Mouse (Mus musculus): Measurements from ENCODE around the gene Use1. TPM values are rescaled to one million over a fixed set of nuclear protein-coding genes. Genes with fewer than 3 reads are reported as not detected.

The Use1 gene
- polyA plus RNA-seq, 1 experiment from 2014 or later, result 78.0 TPM

DNA sequence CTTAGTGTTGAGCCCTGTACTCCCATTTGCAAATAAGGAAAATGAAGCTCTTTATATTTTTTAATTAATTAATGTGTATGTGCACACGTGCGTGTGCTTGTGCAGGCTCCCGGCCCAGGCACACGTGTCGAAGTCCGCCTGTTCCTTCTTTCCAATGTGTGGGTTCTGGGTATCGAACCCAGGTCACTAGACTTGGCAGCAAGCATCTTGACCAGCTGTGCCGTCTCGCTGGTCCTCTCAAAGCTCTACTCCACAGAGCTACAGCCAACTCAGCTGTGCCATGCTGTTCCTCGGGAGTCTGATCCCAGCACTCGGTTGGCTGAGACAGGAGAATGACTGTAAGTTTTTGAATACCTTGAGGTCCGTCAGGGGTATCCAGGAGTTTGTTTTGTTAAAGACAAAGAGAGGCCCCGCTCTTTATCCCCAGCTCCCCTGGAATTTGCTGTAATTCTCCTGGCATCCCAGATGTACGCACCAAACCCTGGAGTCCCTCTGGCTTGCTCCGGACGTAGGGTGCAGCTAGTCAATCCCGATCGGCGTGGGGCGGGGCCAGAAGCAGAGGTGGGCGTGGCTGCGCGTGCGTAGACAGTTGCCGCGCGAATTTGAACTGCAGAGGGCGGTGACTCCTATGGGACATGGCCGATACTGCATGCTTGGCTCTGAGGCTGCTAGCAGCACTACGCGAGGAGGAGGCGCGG is 38.9 kb downstream of the Use1 start, which contains the start of gene Ankle1:
TSS of gene Ankle1 (plus strand) at position 610 of the 698 bp plus-strand sequence.
- H3K36me3 ChIP-seq (replicated peaks; ENCODE audit: control insufficient read depth, insufficient read depth, low read depth, low read length), result peaks cover 4% of the 10 kb centered on the region
- 15% methylated on average over 33 of the region's 33 CpGs for WGBS
- H3K9me3 ChIP-seq (replicated peaks; ENCODE audit: control insufficient read depth, low read length), result no peaks in the 10 kb centered on the region

GRCm38 (mm10) chr8:71406099-71407015 is 39.7 kb downstream of the Use1 start:
- Histone ChIP-seq H3K36me3 (replicated peaks; ENCODE audit: control insufficient read depth, insufficient read depth, low read depth, low read length) (peaks cover 4% of the 10 kb centered on the region), H3K9me3 (replicated peaks; ENCODE audit: control insufficient read depth, low read length) (no peaks in the 10 kb centered on the region), H3K4me3 (ENCODE audit: low read depth, low read length) (peak overlapping the region; percentile 62), H3K9ac (replicated peaks; ENCODE audit: low read length) (peak overlapping the region; percentile 77), H3K4me1 (ENCODE audit: control insufficient read depth, insufficient read depth, low read length) (0 out of 2 replicates have a peak, but pooled peaks cover 5% of the 10 kb centered on the region), H3K4me2 (ENCODE audit: low read depth, low read length) (peak overlapping the region; percentile 94), H3K27me3 (ENCODE audit: control insufficient read depth, insufficient read depth, low read length) (no peaks in the 10 kb centered on the region), H3K27ac (replicated peaks; ENCODE audit: low read depth, low read length) (no peak overlapping the region; the same call in 1 of the 2 replicates)
- peak; percentile 84 for ATAC-seq (replicated peaks; ENCODE audit: insufficient number of reproducible peaks, low FRiP score, low TSS enrichment, low read depth)
- WGBS, result 1% methylated on average over 55 of the region's 55 CpGs
- DNase-seq (ENCODE audit: low spot score), result peak; percentile 81

More for the DNA sequence above, 38.9 kb downstream of the Use1 start, which contains the start of gene Ankle1:
- Histone ChIP-seq H3K27me3 (ENCODE audit: control insufficient read depth, insufficient read depth, low read length) (no peaks in the 10 kb centered on the region), H3K27ac (replicated peaks; ENCODE audit: low read depth, low read length) (peak within 1 kb of the TSS; percentile 52), H3K4me1 (ENCODE audit: control insufficient read depth, insufficient read depth, low read length) (0 out of 2 replicates have a peak, but pooled peaks cover 5% of the 10 kb centered on the region), H3K4me2 (ENCODE audit: low read depth, low read length) (peak within 1 kb of the TSS; percentile 94), H3K9ac (replicated peaks; ENCODE audit: low read length) (peak within 1 kb of the TSS; percentile 77), H3K4me3 (ENCODE audit: low read depth, low read length) (peak within 1 kb of the TSS; percentile 62)
- ATAC-seq (replicated peaks; ENCODE audit: insufficient number of reproducible peaks, low FRiP score, low TSS enrichment, low read depth) (peak; percentile 81), DNase-seq (ENCODE audit: low spot score) (peak; percentile 96)

DNA sequence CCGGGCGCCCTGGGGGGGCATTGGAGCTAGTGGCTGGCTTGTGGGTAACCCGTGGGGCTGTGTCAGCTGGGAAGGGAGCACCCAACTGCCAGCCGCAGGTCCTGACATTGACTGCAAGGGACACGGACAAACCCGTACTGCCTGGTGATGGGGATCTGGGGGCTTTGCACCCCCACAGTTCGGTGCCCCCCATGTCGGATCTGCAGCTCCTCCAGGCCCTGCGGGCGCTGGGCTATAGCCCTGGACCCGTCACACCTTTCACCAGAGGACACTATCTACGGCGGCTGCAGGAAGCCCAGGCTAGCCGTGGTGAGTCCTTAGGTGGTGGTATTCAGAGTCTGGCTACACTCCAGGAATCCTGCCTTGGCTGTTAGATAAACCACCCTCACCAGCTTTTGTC is 40.8 kb downstream of the Use1 start:
- WGBS, result 92% methylated on average over 14 of the region's 14 CpGs
- H3K4me2 ChIP-seq (ENCODE audit: low read depth, low read length), result no peak overlapping the region

DNA sequence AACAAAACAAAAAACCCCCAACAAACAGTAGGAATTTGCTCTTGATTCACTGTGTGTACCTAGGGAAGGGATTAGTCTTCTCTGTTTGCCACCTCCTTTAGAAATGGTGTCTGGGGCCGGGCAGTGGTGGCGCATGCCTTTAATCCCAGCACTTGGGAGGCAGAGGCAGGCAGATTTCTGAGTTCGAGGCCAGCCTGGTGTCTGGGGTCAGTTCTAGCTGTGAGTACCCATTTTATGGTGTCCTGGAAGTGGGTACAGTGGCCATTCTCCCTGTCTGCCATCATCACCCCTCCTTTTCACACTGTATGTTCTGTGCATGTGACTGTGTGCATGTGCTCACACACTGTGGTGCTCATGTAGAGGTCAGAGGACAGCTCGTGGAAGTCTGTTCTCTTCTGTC is 41.6 kb downstream of the Use1 start:
- H3K27me3 ChIP-seq (ENCODE audit: control insufficient read depth, insufficient read depth, low read length), result no peaks in the 10 kb centered on the region
- WGBS, result 89% methylated on average over 4 of the region's 4 CpGs
- peaks cover 4% of the 10 kb centered on the region for H3K36me3 ChIP-seq (replicated peaks; ENCODE audit: control insufficient read depth, insufficient read depth, low read depth, low read length)
- H3K4me3 ChIP-seq (ENCODE audit: low read depth, low read length), result no peak overlapping the region
- H3K27ac ChIP-seq (replicated peaks; ENCODE audit: low read depth, low read length), result no peak overlapping the region
- no peaks in the 10 kb centered on the region for H3K9me3 ChIP-seq (replicated peaks; ENCODE audit: control insufficient read depth, low read length)
- no peak for ATAC-seq (replicated peaks; ENCODE audit: insufficient number of reproducible peaks, low FRiP score, low TSS enrichment, low read depth)
- H3K9ac ChIP-seq (replicated peaks; ENCODE audit: low read length), result no peak overlapping the region
- no peak for DNase-seq (ENCODE audit: low spot score)
- 0 out of 2 replicates have a peak, but pooled peaks cover 5% of the 10 kb centered on the region for H3K4me1 ChIP-seq (ENCODE audit: control insufficient read depth, insufficient read depth, low read length)
- H3K4me2 ChIP-seq (ENCODE audit: low read depth, low read length), result no peak overlapping the region

More for the DNA sequence above, 40.8 kb downstream of the Use1 start:
- ATAC-seq (replicated peaks; ENCODE audit: insufficient number of reproducible peaks, low FRiP score, low TSS enrichment, low read depth) (no peak), DNase-seq (ENCODE audit: low spot score) (no peak)
- Histone ChIP-seq H3K27me3 (ENCODE audit: control insufficient read depth, insufficient read depth, low read length) (no peaks in the 10 kb centered on the region), H3K27ac (replicated peaks; ENCODE audit: low read depth, low read length) (no peak overlapping the region), H3K36me3 (replicated peaks; ENCODE audit: control insufficient read depth, insufficient read depth, low read depth, low read length) (peaks cover 4% of the 10 kb centered on the region), H3K9ac (replicated peaks; ENCODE audit: low read length) (no peak overlapping the region), H3K4me3 (ENCODE audit: low read depth, low read length) (peak overlapping the region; percentile 62; the same call in 1 of the 2 replicates), H3K4me1 (ENCODE audit: control insufficient read depth, insufficient read depth, low read length) (0 out of 2 replicates have a peak, but pooled peaks cover 5% of the 10 kb centered on the region), H3K9me3 (replicated peaks; ENCODE audit: control insufficient read depth, low read length) (no peaks in the 10 kb centered on the region)

DNA sequence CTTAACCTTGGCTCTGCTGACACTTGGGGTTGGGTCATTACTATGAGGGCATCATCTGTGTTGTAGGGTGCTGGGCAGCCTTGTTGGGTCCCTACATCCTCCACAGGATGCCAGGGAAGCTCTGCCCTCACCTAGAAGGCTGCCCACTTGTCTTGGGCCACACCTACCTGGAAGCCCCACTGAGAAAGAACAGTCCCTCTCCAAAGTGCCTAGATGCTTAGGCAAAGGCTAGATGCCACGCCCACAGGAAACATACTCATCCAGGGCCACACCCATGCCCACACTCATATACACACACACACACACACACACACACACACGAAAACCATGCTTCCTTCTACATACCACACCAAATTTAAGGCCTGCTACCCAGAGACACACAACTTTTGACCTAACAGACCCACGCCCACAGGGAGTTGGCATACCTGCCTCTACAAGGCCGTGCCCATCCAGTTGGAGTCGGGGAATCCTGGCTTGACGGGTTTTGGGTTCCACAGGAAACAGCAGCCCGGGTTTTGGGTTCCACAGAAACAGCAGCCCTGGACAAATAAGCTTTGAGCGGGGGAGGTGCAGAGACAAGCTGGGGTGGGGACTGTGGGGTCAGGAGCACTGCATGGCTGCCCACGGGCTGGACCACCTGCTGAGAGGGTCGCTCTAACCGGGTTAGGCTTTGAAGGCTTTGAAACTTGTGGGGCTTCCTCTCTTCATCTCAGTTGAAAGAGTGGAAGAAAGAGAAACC is 45.1 kb downstream of the Use1 start:
- 49% methylated on average over 11 of the region's 11 CpGs for WGBS
- H3K4me3 ChIP-seq (ENCODE audit: low read depth, low read length), result no peak overlapping the region
- H3K9ac ChIP-seq (replicated peaks; ENCODE audit: low read length), result 0 out of 2 replicates have a peak overlapping the region, but pooled peaks have one; percentile 22
- H3K4me1 ChIP-seq (ENCODE audit: control insufficient read depth, insufficient read depth, low read length), result 0 out of 2 replicates have a peak, but pooled peaks cover 3% of the 10 kb centered on the region
- 0 out of 2 replicates have a peak, but pooled peaks have one; percentile 12 for ATAC-seq (replicated peaks; ENCODE audit: insufficient number of reproducible peaks, low FRiP score, low TSS enrichment, low read depth)
- no peak for DNase-seq (ENCODE audit: low spot score)
- H3K9me3 ChIP-seq (replicated peaks; ENCODE audit: control insufficient read depth, low read length), result no peaks in the 10 kb centered on the region
- H3K27ac ChIP-seq (replicated peaks; ENCODE audit: low read depth, low read length), result no peak overlapping the region
- no peak overlapping the region for H3K4me2 ChIP-seq (ENCODE audit: low read depth, low read length)
- peaks cover 4% of the 10 kb centered on the region for H3K36me3 ChIP-seq (replicated peaks; ENCODE audit: control insufficient read depth, insufficient read depth, low read depth, low read length)
- H3K27me3 ChIP-seq (ENCODE audit: control insufficient read depth, insufficient read depth, low read length), result no peaks in the 10 kb centered on the region

Other genes starting within 250 kb of the Use1 start
- gene Myo9b, start 94.1 kb upstream of the Use1 start, polyA plus RNA-seq (2014; fragmentation: Nextera tagmentation; extraction: Ambion mirVana), result 15.1 and 17.5 TPM in 2 replicates
- 62.1 and 64.4 TPM in 2 replicates for gene Haus8, start 93.9 kb upstream of the Use1 start, polyA plus RNA-seq (2014; fragmentation: Nextera tagmentation; extraction: Ambion mirVana)
- gene Ocel1, start 4.5 kb downstream of the Use1 start, polyA plus RNA-seq (2014; fragmentation: Nextera tagmentation; extraction: Ambion mirVana), result 2.1 and 2.2 TPM in 2 replicates
- 53.7 and 62.5 TPM in 2 replicates for gene Nr2f6, start 15.1 kb downstream of the Use1 start, polyA plus RNA-seq (2014; fragmentation: Nextera tagmentation; extraction: Ambion mirVana)
- 2.9 and 4.3 TPM in 2 replicates for gene Ushbp1, start 29.0 kb downstream of the Use1 start, polyA plus RNA-seq (2014; fragmentation: Nextera tagmentation; extraction: Ambion mirVana)
- gene Babam1, start 30.0 kb downstream of the Use1 start, polyA plus RNA-seq (2014; fragmentation: Nextera tagmentation; extraction: Ambion mirVana), result 93.6 and 111 TPM in 2 replicates
- gene Ankle1, start 39.2 kb downstream of the Use1 start, polyA plus RNA-seq (2014; fragmentation: Nextera tagmentation; extraction: Ambion mirVana), result 9.0 and 13.0 TPM in 2 replicates
- 30.1 and 37.4 TPM in 2 replicates for gene Abhd8, start 96.8 kb downstream of the Use1 start, polyA plus RNA-seq (2014; fragmentation: Nextera tagmentation; extraction: Ambion mirVana)
- gene Mrpl34, start 98.1 kb downstream of the Use1 start, polyA plus RNA-seq (2014; fragmentation: Nextera tagmentation; extraction: Ambion mirVana), result 180 and 185 TPM in 2 replicates
- gene Dda1, start 102.4 kb downstream of the Use1 start, polyA plus RNA-seq (2014; fragmentation: Nextera tagmentation; extraction: Ambion mirVana), result 105 and 115 TPM in 2 replicates
- gene Ano8, start 119.1 kb downstream of the Use1 start, polyA plus RNA-seq (2014; fragmentation: Nextera tagmentation; extraction: Ambion mirVana), result 3.1 and 3.2 TPM in 2 replicates
- gene Gtpbp3, start 121.3 kb downstream of the Use1 start, polyA plus RNA-seq (2014; fragmentation: Nextera tagmentation; extraction: Ambion mirVana), result 4.8 and 5.4 TPM in 2 replicates
- 48.8 and 50.3 TPM in 2 replicates for gene Plvap, start 144.9 kb downstream of the Use1 start, polyA plus RNA-seq (2014; fragmentation: Nextera tagmentation; extraction: Ambion mirVana)
- 0.15 and 0.31 TPM in 2 replicates for gene Ccdc194, start 158.9 kb downstream of the Use1 start, polyA plus RNA-seq (2014; fragmentation: Nextera tagmentation; extraction: Ambion mirVana)
- gene Bst2, start 170.6 kb downstream of the Use1 start, polyA plus RNA-seq (2014; fragmentation: Nextera tagmentation; extraction: Ambion mirVana), result 3.5 and 4.3 TPM in 2 replicates
- 53.4 and 62.2 TPM in 2 replicates for gene Mvb12a, start 176.1 kb downstream of the Use1 start, polyA plus RNA-seq (2014; fragmentation: Nextera tagmentation; extraction: Ambion mirVana)
- gene Tmem221, start 192.0 kb downstream of the Use1 start, polyA plus RNA-seq (2014; fragmentation: Nextera tagmentation; extraction: Ambion mirVana), result 0.13 and 0.31 TPM in 2 replicates
- gene Nxnl1, start 199.8 kb downstream of the Use1 start, polyA plus RNA-seq (2014; fragmentation: Nextera tagmentation; extraction: Ambion mirVana), result 0.17 TPM in 1 of 2 replicates, not detected in the other
- 11.2 and 14.4 TPM in 2 replicates for gene Slc27a1, start 202.0 kb downstream of the Use1 start, polyA plus RNA-seq (2014; fragmentation: Nextera tagmentation; extraction: Ambion mirVana)
- gene Pgls, start 225.3 kb downstream of the Use1 start, polyA plus RNA-seq (2014; fragmentation: Nextera tagmentation; extraction: Ambion mirVana), result 231 and 237 TPM in 2 replicates
- gene Fam129c, start 230.8 kb downstream of the Use1 start, polyA plus RNA-seq (2014; fragmentation: Nextera tagmentation; extraction: Ambion mirVana), result 2.6 and 2.7 TPM in 2 replicates
- 45.2 and 48.2 TPM in 2 replicates for gene Colgalt1, start 244.2 kb downstream of the Use1 start, polyA plus RNA-seq (2014; fragmentation: Nextera tagmentation; extraction: Ambion mirVana)

All from embryonic facial prominence, embryonic 11.5 days (tissue).